Mouse (Mus musculus): Measurements from ENCODE around the gene Cyp2j7.
"Not testable (repeated sequence)": the region's sequence is repeated elsewhere in the genome, so short reads cannot be mapped to it uniquely, and the experiment has no call there.

The Cyp2j7 gene

GRCm38 (mm10) chr4:96236559-96236958, at the start of gene Cyp2j7:
Cyp2j7 (minus strand) TSS chr4:96236659.
- no peak for DNase-seq (ENCODE audit: low spot score in 2 of 2)

DNA sequence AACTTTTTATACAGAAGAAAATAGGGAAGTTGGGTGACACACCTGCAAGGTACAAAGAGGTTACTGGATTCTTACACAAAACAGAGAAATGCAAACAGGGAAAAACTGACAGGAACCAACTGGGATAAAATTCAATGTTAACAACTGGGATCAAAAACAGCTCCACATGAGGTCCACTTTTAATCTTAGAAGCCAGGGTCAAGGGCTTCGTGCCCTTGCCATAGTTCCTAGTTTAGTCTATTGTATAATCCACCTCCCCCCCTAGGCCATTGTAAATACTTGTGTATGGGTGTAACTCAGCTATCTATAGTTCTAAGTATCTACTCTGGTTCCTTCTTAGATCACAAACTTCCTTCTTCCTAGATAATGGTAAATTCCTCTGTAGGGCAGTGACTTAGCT, 40.4 kb upstream of the Cyp2j7 start:
- not testable (repeated sequence) for DNase-seq (ENCODE audit: low spot score in 2 of 2)

- no peak for DNase-seq (ENCODE audit: low spot score in 2 of 2)
Observed at GRCm38 (mm10) chr4:96273907-96274306, 37.4 kb upstream of the Cyp2j7 start.

DNA sequence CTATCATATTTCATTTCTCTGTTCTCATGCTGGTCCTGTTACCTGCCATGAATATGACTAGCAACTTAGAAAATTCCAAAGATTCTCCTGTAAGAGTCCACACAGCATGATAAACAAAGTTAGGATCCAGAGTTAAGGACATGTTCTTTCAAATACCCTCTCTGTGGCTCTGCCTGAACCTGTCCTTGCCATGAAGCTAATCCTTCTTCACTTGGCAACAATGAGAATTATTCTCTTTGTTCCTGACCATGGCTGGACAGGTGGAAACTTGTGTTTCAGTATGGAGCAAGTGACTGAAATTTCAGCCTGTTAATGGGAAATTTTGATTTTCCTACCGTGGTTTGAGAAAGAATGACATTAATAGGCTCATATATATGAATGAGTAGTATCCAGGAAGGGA, 39.8 kb downstream of the Cyp2j7 start:
- no peak for DNase-seq (ENCODE audit: low spot score in 2 of 2)

DNA sequence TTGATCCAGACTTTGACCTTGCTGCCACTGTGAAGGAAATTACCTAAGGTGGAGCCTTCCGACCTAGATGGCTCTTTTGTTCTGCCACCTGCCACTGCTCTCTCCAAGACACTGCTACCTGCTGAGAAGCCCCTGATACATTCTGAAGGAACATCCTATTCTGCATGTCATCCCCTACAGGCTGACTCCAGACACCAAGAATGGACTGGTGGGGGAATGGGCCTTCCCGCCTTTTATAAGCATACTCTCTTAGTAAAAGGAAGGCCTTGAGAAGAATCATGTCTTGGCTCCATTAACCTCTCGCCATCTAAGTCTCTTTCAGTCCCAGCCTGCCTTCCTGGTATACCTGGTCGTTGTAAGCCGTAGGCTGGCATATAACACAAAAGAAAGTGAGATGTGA, 47.1 kb downstream of the Cyp2j7 start:
- DNase-seq (ENCODE audit: low spot score in 2 of 2): not testable (repeated sequence)

DNA sequence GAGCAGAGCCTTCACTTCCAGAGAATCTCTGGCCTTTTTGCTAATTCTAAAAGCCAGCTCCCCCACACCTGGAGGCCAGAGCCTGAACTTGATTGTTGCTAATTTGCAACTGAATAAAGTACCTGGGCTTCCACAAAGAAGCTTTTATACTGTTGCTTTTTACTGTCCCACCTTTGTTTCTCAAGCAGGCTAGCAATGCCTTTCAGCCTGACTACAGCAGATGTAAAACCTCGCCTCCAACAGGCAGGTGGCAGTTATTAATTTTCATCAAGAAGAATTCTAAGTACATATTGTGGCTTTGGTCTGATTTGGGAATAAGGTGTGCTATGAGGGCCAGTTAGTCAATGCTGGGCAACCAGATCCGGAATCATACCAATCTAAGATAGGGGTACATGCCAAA, 47.8 kb downstream of the Cyp2j7 start:
- DNase-seq (ENCODE audit: low spot score in 2 of 2): not testable (repeated sequence)

GRCm38 (mm10) chr4:96188146-96188545, 48.3 kb downstream of the Cyp2j7 start:
- not testable (repeated sequence) for DNase-seq (ENCODE audit: low spot score in 2 of 2)

- DNase-seq (ENCODE audit: low spot score in 2 of 2): not testable (repeated sequence)
Observed at GRCm38 (mm10) chr4:96184716-96185115, 51.7 kb downstream of the Cyp2j7 start.

- no peak for DNase-seq (ENCODE audit: low spot score in 2 of 2)
Observed at GRCm38 (mm10) chr4:96162839-96163238, 73.6 kb downstream of the Cyp2j7 start.

DNA sequence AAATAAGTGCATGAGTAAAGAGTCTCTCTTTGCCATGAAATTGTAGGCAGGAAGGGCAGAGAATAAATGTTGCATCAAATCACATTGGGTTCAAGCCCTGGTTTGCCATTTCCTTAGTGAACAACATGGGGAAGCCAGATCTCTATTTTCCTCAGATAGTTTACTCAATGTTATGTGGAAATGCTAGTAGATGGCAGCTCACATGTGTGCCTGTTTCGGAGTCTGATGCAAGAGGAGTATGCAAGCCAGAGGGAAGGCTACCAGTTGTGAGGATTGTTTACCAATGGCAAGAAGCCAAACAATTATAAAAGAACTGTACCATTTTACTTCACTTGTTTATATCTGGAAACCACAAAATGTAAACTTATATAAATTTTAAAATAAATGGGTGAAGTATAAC, 74.9 kb downstream of the Cyp2j7 start:
- no peak for DNase-seq (ENCODE audit: low spot score in 2 of 2)

Measured in natural killer cell, adult 2 months (primary cell).